Mouse (Mus musculus) kidney, postnatal 36 days (tissue): ENCODE measurements around the gene Cnih3.

Source experiments
- DNase-seq, 2 experiments: peaks; one replicate each; pipeline ENCODE4 v3.0.0; 2021 to 2022; ENCODE audit warnings: mixed read lengths in 2 of 2

The Cnih3 gene

GRCm38 (mm10) chr1:181352367-181353199 lies at the start of gene Cnih3:
Gene Cnih3 (plus strand): TSS chr1:181352628.
- DNase-seq = peak in 1 of 2 experiments; percentile 60

DNA sequence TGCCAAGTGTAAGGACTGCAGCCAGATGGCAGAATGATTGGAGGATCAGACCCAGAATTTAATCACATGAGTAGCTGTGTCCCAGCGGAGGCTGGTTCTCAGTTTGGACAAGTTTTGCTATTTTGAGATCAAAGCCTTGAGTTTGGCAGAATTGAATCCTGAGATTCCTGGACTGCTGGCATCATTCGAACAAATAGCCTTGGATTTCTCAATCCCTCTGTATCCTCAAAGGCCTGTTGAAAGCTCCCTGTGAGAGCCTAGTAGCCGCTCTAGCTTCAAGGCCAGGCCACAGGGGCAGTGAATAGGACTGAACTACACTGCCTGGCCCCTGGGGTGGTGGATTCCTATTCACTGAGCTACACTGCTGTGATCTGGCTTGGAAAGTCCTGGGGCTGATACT lies 44.4 kb upstream of the Cnih3 start:
- no peak for DNase-seq

DNA sequence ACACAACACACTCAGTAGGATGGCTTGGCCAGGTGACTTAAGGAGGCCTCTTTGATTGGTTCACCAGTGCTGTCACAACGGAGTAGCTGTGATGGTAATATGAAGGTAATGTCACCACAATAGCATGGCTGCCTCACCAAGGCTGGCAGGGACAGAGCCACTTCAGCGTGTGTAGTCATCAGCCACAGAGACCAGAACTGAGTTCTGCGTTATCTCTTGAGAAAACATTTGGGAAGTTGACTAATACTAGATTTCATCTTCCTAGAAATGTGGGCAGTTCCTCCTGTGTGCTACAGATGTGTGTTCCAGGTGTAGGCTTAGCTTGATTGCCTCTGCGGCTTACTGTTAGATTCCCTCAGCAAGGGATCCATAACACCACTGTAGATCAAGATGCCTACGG lies 41.7 kb upstream of the Cnih3 start:
- no peak for DNase-seq

DNA sequence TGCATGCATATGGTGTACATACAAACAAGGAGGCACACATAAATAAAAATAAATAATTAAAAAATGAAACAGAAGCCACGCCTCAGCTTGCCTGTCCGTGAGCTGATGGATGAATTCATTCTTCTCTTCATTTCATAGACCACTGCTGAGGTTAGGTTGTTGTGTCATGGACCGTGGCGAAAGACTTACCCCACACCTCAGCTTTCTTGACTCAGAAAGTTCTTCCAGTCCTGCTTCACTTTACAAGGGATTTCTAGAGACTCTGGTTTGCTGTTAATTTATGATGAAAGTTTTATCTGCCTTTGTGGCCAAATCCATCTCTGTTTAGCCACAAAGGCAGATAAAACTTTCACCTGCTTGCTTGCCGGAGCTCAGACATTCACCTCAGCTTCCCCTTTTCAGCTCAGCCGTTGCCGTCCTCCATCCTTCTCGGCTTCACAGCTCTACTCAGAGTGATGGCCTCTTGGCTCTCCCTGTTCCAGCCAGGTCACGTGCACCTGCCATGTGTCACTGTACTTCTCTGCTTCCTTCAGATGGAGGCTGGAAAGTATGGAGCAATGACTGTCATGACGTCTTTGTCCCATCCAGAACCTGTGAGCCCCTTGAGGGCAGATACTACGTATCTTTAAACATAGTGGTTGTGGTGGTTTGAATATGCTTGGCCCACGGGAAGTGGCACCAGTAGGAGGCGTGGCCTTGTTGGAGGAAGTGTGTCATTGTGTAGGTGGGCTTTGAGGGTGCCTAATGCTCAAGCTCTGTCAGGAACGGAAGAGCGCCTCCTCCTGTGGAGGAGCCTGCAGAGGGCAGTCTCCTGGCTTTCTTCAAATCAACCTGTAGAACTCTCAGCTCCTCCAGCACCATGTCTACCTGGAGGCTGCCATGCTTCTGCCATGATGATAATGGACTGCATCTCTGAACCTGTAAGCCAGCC lies 40.0 kb upstream of the Cnih3 start:
- no peak for DNase-seq

- DNase-seq = no peak
These were observed 39.4 kb upstream of the Cnih3 start for GRCm38 (mm10) chr1:181313046-181313415.

DNA sequence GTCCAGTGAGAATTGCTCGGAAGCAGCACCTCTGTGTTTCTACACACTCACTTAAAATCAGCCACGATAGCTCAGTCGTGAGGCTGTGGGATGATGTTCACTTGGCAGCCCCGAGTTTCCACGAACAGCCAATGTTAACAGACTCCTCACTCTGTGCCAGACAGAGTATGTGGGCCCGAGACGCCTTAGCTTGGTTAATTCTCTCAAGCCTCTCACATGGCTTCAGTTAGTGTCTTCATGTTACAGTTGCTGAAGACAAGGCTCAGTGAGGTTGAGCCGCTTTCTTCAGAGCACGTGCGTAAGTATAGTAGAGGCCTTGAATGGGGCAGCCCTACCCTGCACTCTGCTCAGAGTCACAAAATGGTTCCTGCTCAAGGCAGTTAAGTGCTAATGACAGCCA lies 38.1 kb upstream of the Cnih3 start:
- no peak for DNase-seq

DNA sequence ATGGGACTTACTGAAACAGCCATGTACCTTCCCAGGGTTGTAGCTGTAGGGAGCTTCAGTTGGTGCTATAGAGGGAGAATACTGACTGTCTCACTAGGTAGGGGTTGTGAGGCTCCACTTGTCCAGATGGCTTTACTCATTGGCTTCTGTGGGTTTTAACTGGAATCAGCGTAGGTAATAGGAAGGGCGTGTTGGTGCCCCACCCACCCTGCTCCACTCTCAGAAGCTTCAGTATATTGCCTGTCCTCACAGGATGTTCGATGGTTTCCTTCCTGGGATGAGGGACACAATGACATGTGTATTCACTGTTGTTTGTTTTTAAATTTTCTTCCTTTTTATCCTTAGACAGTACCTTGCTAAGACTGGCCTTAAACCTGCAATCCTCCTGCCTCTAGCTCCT lies 37.1 kb upstream of the Cnih3 start:
- DNase-seq = no peak

DNA sequence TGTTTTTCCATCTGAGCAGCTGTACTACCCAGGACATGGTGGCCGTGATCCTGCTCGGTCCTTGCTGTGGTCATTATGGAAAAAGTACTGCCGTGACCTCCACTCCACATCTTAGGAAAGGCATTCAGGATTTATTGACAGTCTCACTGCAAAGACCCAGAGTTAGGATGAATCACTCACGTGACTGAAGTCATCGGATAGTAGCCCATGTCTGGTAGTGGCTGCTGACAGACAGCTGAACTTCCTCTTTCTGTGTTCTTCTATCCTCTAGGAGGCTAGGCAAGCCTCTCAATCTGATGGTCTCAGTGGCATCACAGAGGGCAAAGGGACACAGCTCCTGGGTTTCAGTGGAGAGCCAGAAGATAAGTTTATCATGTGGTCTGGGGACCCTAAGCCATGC lies 35.9 kb upstream of the Cnih3 start:
- DNase-seq = no peak

GRCm38 (mm10) chr1:181319466-181319865 lies 33.0 kb upstream of the Cnih3 start:
- DNase-seq = no peak

- DNase-seq = no peak
These were observed 31.3 kb upstream of the Cnih3 start for GRCm38 (mm10) chr1:181321149-181321548.

DNA sequence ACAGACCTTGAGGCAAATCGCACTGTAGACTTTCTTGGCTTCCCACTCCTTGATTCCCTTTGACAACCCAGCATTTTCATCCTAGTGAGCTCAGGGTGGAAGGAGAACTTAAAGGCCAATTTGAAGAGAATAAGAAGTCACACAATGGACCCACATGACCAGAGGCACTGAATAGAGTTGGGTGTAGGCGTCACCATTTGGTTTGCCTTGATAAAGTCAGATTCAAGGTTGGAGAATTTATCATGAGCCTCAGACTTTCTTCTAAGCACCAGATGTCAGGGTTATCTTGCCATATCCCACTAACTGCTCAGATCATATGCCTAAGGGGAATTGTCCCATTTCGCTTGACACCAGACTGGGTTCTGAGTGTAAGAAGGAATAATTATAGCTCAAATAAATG lies 29.3 kb upstream of the Cnih3 start:
- DNase-seq = no peak

DNA sequence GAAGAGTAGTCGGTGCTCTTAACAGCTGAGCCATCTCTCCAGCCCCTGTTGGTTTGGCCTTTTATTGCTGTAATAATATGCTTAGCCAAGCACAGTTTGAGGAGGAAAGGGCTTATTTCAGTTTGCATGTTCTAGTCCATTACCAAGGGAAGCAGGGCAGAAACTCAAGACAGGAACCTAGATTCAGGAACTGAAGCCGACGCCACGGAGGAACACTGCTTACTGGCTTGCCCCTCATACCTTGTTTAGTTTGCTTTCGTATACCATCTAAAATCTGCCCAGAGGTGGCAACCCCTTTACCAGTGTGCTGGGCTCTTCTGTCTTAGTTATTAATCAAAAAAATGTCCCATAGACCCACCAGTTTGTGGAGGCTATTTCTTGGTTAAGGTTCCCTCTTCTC lies 25.3 kb upstream of the Cnih3 start:
- no peak for DNase-seq

DNA sequence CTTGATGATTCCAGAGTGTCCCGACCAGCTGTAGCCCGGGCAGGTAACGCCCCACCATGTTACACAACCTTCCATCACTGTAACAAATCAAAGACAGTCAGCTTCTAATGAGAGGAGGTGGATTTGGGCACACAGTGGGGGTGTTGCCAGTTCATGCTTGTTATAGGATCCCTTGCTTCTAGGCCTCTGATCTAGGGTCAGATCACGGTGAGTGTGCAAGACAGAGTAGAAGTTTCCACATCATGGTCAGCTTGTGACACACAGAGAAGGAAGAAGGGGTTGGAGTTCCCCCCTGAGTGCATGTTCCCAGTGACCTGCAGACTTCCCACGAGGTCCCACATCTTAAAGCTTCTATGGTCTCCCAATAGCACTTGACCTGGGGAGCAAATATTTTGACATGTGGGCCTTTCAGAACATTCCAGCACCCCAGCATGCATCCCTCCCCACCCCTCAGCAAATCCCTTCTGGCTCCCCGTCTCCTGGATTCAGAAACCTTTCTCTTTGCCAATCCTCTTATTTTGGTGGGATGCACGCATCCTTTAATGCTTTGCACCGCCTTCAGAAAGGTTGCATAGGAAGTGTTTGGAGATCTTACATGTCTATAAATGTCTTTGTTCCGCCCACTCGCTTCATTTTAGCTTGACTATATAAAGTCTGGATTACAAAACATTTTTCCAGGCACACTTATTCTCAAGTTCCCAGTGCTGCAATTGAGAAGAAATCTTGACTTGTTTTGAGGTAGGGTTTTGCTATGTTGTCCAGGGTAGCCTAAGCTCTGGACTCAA lies 24.6 kb upstream of the Cnih3 start:
- no peak for DNase-seq

DNA sequence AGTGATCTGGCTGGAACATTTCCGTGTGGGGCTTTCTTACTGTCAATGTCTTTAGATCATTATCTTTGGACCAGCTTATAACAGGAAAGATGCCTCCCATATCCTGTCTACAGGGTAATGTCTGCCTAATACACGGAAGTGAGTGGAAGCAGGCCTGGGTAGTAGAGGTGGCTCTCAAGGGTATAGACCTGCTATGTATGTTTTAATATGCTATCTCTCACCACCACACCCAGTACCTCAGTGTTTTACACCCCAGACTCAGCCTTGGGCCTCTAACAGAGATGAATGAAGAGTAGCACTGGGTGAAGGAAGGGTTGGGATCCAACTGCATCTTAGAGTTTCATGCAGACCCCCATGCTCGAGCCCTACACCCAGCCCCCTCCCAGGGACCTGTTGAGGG lies 23.3 kb upstream of the Cnih3 start:
- DNase-seq = no peak

GRCm38 (mm10) chr1:181332597-181332996 lies 19.8 kb upstream of the Cnih3 start:
- no peak for DNase-seq

GRCm38 (mm10) chr1:181334329-181335018 lies 18.0 kb upstream of the Cnih3 start:
- peak in 1 of 2 experiments; percentile 8 for DNase-seq

DNA sequence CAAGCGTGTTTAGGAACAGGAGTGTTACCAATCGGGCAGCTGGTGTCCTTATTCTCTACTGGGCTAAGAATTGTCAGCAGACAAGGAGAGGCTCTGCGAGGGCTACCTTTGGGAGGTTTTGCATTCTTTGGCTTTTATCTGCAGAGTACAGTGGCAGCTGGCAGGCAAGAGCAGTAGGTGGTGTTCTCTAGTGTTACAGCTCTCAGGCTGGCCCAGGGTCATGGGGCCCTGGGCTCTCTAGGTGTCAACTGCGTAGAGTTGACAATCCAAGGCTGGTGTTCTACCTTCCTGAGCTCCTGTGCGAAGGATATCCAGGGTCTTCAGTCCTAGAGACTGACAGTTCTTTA lies 17.4 kb upstream of the Cnih3 start:
- no peak for DNase-seq

DNA sequence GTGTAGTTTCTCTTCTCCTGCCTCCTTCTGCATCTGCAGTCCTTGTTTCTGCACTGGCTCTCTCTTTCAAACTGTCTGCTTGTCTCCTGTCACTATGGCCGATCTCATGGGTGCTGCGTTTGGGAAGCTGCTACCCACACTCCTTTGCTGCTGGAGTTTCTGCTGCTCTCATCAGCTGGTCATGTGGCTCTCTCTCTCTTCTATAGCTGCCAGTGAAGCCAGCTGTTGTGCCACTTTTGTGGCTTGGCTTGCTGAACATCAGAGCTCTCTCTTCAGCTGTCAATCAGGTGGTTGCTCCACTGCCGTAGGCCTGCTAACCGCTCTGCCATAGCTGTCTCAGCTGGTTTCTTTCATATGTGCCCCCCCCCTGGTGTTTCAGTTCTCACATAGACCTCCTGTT lies 17.0 kb upstream of the Cnih3 start:
- DNase-seq = no peak

GRCm38 (mm10) chr1:181336857-181337256 lies 15.6 kb upstream of the Cnih3 start:
- no peak for DNase-seq

DNA sequence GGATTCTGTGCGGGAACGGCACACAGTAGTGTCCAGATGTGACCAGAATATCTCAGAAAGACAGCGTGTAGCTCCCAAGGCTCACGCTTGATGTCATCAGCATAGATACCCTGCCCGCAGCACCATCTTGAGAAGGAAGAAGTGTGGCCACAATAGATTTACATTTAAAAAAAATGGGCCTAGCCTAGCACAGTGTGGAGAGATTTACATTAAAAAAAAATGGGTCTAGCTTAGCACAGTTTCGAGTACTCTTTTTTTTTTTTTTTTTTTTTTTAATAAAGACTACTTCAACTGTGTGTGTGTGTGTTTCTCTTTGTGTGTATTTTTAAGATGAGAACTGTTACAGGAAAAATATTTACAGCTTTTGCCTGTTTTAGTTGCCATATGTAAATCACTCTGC lies 13.3 kb upstream of the Cnih3 start:
- DNase-seq = no peak

- peak; percentile 49 to 54 for DNase-seq
These were observed 6.9 kb upstream of the Cnih3 start for GRCm38 (mm10) chr1:181345547-181345946.

- no peak for DNase-seq
These were observed 423 bp upstream of the Cnih3 start for GRCm38 (mm10) chr1:181352043-181352366.
